Mouse (Mus musculus): Measurements from ENCODE around the gene Mitf. TPM values are rescaled to one million over a fixed set of nuclear protein-coding genes. Genes with fewer than 3 reads are reported as not detected.
A peak's percentile ranks its signal among the peaks of the same experiment; 100 is the strongest.

Mitf gene
- polyA plus RNA-seq, 1 experiment = 10.2 TPM

- H3K4me3 ChIP-seq (replicated peaks; ENCODE audit: insufficient read depth, low read depth, low read length) = peak overlapping the region; percentile 32
- H3K27me3 ChIP-seq (ENCODE audit: control insufficient read depth, insufficient read depth, low read length) = no peaks in the 10 kb centered on the region
- TF ChIP-seq CTCF (IDR thresholded peaks at IDR 0.05; ENCODE audit: borderline replicate concordance, insufficient read depth, low read depth, low read length) (no peak), POLR2A (IDR thresholded peaks at IDR 0.05; ENCODE audit: borderline replicate concordance, insufficient read depth, low read length) (no peak)
- H3K4me1 ChIP-seq (ENCODE audit: control insufficient read depth, insufficient read depth, low read length) = peaks cover 4% of the 10 kb centered on the region; the same call in 1 of the 2 replicates
- no peak for DNase-seq
- WGBS = 27% methylated on average over 5 of the region's 5 CpGs
- H3K27ac ChIP-seq (ENCODE audit: insufficient read depth, low read length) = no peak overlapping the region
Measured at GRCm38 (mm10) chr6:97806051-97806450, 801 bp upstream of the Mitf start.

GRCm38 (mm10) chr6:97814191-97814590 is 7.3 kb downstream of the Mitf start:
- Histone ChIP-seq H3K4me3 (replicated peaks; ENCODE audit: insufficient read depth, low read depth, low read length) (no peak overlapping the region), H3K27me3 (ENCODE audit: control insufficient read depth, insufficient read depth, low read length) (no peaks in the 10 kb centered on the region), H3K27ac (ENCODE audit: insufficient read depth, low read length) (no peak overlapping the region), H3K4me1 (ENCODE audit: control insufficient read depth, insufficient read depth, low read length) (no peaks in the 10 kb centered on the region)
- 76% methylated on average over 4 of the region's 4 CpGs for WGBS
- no peak for DNase-seq
- TF ChIP-seq POLR2A (IDR thresholded peaks at IDR 0.05; ENCODE audit: borderline replicate concordance, insufficient read depth, low read length) (no peak), CTCF (IDR thresholded peaks at IDR 0.05; ENCODE audit: borderline replicate concordance, insufficient read depth, low read depth, low read length) (no peak)

GRCm38 (mm10) chr6:97815723-97816122 is 8.9 kb downstream of the Mitf start:
- TF ChIP-seq CTCF (IDR thresholded peaks at IDR 0.05; ENCODE audit: borderline replicate concordance, insufficient read depth, low read depth, low read length) (no peak), POLR2A (IDR thresholded peaks at IDR 0.05; ENCODE audit: borderline replicate concordance, insufficient read depth, low read length) (no peak)
- H3K4me1 ChIP-seq (ENCODE audit: control insufficient read depth, insufficient read depth, low read length) = no peaks in the 10 kb centered on the region
- H3K27me3 ChIP-seq (ENCODE audit: control insufficient read depth, insufficient read depth, low read length) = no peaks in the 10 kb centered on the region
- no peak overlapping the region for H3K4me3 ChIP-seq (replicated peaks; ENCODE audit: insufficient read depth, low read depth, low read length)
- DNase-seq = no peak
- H3K27ac ChIP-seq (ENCODE audit: insufficient read depth, low read length) = no peak overlapping the region
- 83% methylated on average over 1 of the region's 1 CpGs for WGBS

- TF ChIP-seq POLR2A (IDR thresholded peaks at IDR 0.05; ENCODE audit: borderline replicate concordance, insufficient read depth, low read length) (no peak), CTCF (IDR thresholded peaks at IDR 0.05; ENCODE audit: borderline replicate concordance, insufficient read depth, low read depth, low read length) (no peak)
- H3K27me3 ChIP-seq (ENCODE audit: control insufficient read depth, insufficient read depth, low read length) = no peaks in the 10 kb centered on the region
- no peak overlapping the region for H3K4me3 ChIP-seq (replicated peaks; ENCODE audit: insufficient read depth, low read depth, low read length)
- H3K27ac ChIP-seq (ENCODE audit: insufficient read depth, low read length) = no peak overlapping the region
- DNase-seq = no peak
- WGBS = 93% methylated on average over 1 of the region's 1 CpGs
- H3K4me1 ChIP-seq (ENCODE audit: control insufficient read depth, insufficient read depth, low read length) = no peaks in the 10 kb centered on the region
Measured at GRCm38 (mm10) chr6:97816806-97817205, 10.0 kb downstream of the Mitf start.

- no peak for DNase-seq
- WGBS = 65% methylated on average over 6 of the region's 6 CpGs
- no peak for TF ChIP-seq CTCF (IDR thresholded peaks at IDR 0.05; ENCODE audit: borderline replicate concordance, insufficient read depth, low read depth, low read length)
- TF ChIP-seq POLR2A (IDR thresholded peaks at IDR 0.05; ENCODE audit: borderline replicate concordance, insufficient read depth, low read length) = no peak
- no peaks in the 10 kb centered on the region for H3K4me1 ChIP-seq (ENCODE audit: control insufficient read depth, insufficient read depth, low read length)
- H3K4me3 ChIP-seq (replicated peaks; ENCODE audit: insufficient read depth, low read depth, low read length) = no peak overlapping the region
- no peaks in the 10 kb centered on the region for H3K27me3 ChIP-seq (ENCODE audit: control insufficient read depth, insufficient read depth, low read length)
- no peak overlapping the region for H3K27ac ChIP-seq (ENCODE audit: insufficient read depth, low read length)
Measured at GRCm38 (mm10) chr6:97818128-97818527, 11.3 kb downstream of the Mitf start.

GRCm38 (mm10) chr6:97818948-97819347 is 12.1 kb downstream of the Mitf start:
- WGBS = 78% methylated on average over 5 of the region's 5 CpGs
- Histone ChIP-seq H3K4me3 (replicated peaks; ENCODE audit: insufficient read depth, low read depth, low read length) (no peak overlapping the region), H3K4me1 (ENCODE audit: control insufficient read depth, insufficient read depth, low read length) (no peaks in the 10 kb centered on the region), H3K27me3 (ENCODE audit: control insufficient read depth, insufficient read depth, low read length) (no peaks in the 10 kb centered on the region), H3K27ac (ENCODE audit: insufficient read depth, low read length) (no peak overlapping the region)
- TF ChIP-seq CTCF (IDR thresholded peaks at IDR 0.05; ENCODE audit: borderline replicate concordance, insufficient read depth, low read depth, low read length) (no peak), POLR2A (IDR thresholded peaks at IDR 0.05; ENCODE audit: borderline replicate concordance, insufficient read depth, low read length) (no peak)
- no peak for DNase-seq

GRCm38 (mm10) chr6:97820505-97820904 is 13.7 kb downstream of the Mitf start:
- TF ChIP-seq CTCF (IDR thresholded peaks at IDR 0.05; ENCODE audit: borderline replicate concordance, insufficient read depth, low read depth, low read length) (no peak), POLR2A (IDR thresholded peaks at IDR 0.05; ENCODE audit: borderline replicate concordance, insufficient read depth, low read length) (no peak)
- no peak overlapping the region for H3K4me3 ChIP-seq (replicated peaks; ENCODE audit: insufficient read depth, low read depth, low read length)

GRCm38 (mm10) chr6:97821811-97822210 is 15.0 kb downstream of the Mitf start:
- H3K4me1 ChIP-seq (ENCODE audit: control insufficient read depth, insufficient read depth, low read length) = no peaks in the 10 kb centered on the region
- TF ChIP-seq POLR2A (IDR thresholded peaks at IDR 0.05; ENCODE audit: borderline replicate concordance, insufficient read depth, low read length) (no peak), CTCF (IDR thresholded peaks at IDR 0.05; ENCODE audit: borderline replicate concordance, insufficient read depth, low read depth, low read length) (no peak)
- no peak for DNase-seq

More at GRCm38 (mm10) chr6:97820505-97820904, 13.7 kb downstream of the Mitf start:
- Histone ChIP-seq H3K27ac (ENCODE audit: insufficient read depth, low read length) (no peak overlapping the region), H3K27me3 (ENCODE audit: control insufficient read depth, insufficient read depth, low read length) (no peaks in the 10 kb centered on the region), H3K4me1 (ENCODE audit: control insufficient read depth, insufficient read depth, low read length) (no peaks in the 10 kb centered on the region)
- 95% methylated on average over 8 of the region's 8 CpGs for WGBS
- DNase-seq = no peak

More at GRCm38 (mm10) chr6:97821811-97822210, 15.0 kb downstream of the Mitf start:
- Histone ChIP-seq H3K4me3 (replicated peaks; ENCODE audit: insufficient read depth, low read depth, low read length) (no peak overlapping the region), H3K27me3 (ENCODE audit: control insufficient read depth, insufficient read depth, low read length) (no peaks in the 10 kb centered on the region), H3K27ac (ENCODE audit: insufficient read depth, low read length) (no peak overlapping the region)
- 79% methylated on average over 7 of the region's 7 CpGs for whole genome bisulfite sequencing

Data from cerebellum, adult 2 months (tissue).